Mouse (Mus musculus): ENCODE results near the gene Ccdc189. TPM values are rescaled to one million over a fixed set of nuclear protein-coding genes. Genes with fewer than 3 reads are reported as not detected.

Gene Ccdc189
- polyA plus RNA-seq, 1 experiment = 7.1 TPM

DNA sequence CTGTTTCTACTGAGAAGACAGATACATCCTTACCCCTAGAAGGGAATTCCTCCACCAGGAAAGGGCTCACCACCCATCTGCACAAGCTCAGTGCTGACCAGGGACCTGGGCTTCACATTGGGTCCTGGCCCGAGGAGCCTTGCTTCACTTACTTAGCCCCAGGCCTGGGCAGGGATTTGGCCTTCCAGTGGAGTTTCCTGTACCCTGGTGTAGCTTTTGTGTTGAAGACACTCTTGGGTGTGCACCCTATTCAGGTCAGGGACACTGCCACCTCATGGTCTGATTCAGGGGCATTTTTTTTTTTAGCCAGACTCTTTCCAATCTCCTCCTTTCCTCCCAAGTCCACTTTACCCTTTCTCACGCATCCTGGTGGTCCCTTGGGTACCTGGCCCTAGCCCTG is 14.5 kb upstream of the Ccdc189 start:
- peaks cover 2% of the 10 kb centered on the region; the same call in 1 of the 2 replicates for H3K4me1 ChIP-seq (ENCODE audit: control insufficient read depth)
- H3K36me3 ChIP-seq (ENCODE audit: control insufficient read depth) = peaks cover 73% of the 10 kb centered on the region
- no peak overlapping the region for H3K4me3 ChIP-seq (replicated peaks)
- no peak for TF ChIP-seq TAL1 (IDR thresholded peaks at IDR 0.05; ENCODE audit: low read length)
- TF ChIP-seq GATA1 (IDR thresholded peaks at IDR 0.05; ENCODE audit: low read length) = no peak
- no peaks in the 10 kb centered on the region for H3K27me3 ChIP-seq (ENCODE audit: control insufficient read depth)
- H3K9me3 ChIP-seq (ENCODE audit: control insufficient read depth, low read length) = no peaks in the 10 kb centered on the region

DNA sequence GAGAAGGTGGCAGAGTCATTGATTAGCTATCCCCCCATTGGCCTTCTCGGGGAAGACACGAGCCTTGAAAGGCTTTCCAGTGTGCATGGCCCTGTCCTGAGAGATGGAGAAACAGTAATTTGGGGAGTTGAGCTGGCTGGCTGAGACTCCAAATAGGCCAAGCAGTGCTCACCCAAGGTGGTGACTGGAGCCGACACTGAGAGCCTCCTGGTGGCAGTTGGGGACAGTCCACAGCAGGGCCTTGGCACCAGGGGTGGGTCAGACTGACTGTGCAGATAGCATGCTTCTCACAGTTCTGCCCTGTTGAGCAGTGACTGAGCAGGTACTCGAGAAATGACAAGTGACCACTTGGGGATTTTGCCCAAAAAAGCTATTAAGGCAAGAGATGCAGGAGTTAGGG is 13.3 kb upstream of the Ccdc189 start:
- no peaks in the 10 kb centered on the region for H3K27me3 ChIP-seq (ENCODE audit: control insufficient read depth)
- no peak overlapping the region for H3K4me3 ChIP-seq (replicated peaks)
- no peak for TF ChIP-seq TAL1 (IDR thresholded peaks at IDR 0.05; ENCODE audit: low read length)
- no peak for TF ChIP-seq GATA1 (IDR thresholded peaks at IDR 0.05; ENCODE audit: low read length)
- H3K36me3 ChIP-seq (ENCODE audit: control insufficient read depth) = peaks cover 83% of the 10 kb centered on the region
- no peaks in the 10 kb centered on the region for H3K9me3 ChIP-seq (ENCODE audit: control insufficient read depth, low read length)
- H3K4me1 ChIP-seq (ENCODE audit: control insufficient read depth) = no peaks in the 10 kb centered on the region

DNA sequence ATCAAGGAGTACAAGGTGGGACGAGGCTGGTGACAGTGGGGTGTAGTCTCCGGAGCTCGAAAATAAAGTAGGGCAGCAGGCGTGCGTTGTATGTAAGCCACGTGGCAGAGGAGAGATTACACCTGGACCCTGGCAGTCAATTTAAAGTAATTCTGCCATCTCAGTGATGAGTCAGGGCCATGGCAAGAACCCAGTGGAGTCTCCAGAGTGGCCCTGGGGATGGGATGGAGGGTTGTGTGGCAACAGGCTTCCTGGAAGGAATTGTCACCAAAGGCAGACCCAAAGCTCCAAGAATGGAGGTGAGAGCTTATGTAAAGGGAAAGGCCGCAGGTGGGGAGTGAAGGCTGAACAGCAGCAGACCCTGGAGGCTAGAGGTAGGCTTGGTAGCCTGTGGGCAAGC is 12.2 kb upstream of the Ccdc189 start:
- no peak for TF ChIP-seq GATA1 (IDR thresholded peaks at IDR 0.05; ENCODE audit: low read length)
- TF ChIP-seq TAL1 (IDR thresholded peaks at IDR 0.05; ENCODE audit: low read length) = no peak
- Histone ChIP-seq H3K4me3 (replicated peaks) (no peak overlapping the region), H3K36me3 (ENCODE audit: control insufficient read depth) (peaks cover 94% of the 10 kb centered on the region), H3K4me1 (ENCODE audit: control insufficient read depth) (no peaks in the 10 kb centered on the region), H3K9me3 (ENCODE audit: control insufficient read depth, low read length) (peaks cover 2% of the 10 kb centered on the region; the same call in 1 of the 2 replicates), H3K27me3 (ENCODE audit: control insufficient read depth) (no peaks in the 10 kb centered on the region)

DNA sequence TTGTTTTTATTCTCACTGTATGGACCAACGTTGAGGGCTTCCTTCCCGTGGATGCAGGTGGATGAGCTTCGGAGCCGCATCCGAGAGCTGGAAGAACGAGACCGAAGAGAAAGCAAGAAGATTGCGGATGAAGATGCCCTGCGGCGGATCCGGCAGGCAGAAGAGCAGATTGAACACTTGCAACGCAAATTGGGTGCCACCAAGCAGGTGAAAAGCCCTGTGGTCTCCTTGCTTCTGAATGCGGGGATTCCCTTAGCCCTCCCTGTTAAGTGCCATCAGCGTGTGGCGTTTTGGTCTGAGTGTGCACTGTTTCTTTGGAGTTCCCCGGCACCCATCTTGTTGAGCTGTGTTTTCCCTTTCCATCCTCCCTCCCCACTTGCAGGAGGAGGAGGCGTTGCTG is 8.4 kb upstream of the Ccdc189 start:
- no peak overlapping the region for H3K4me3 ChIP-seq (replicated peaks)
- H3K27me3 ChIP-seq (ENCODE audit: control insufficient read depth) = no peaks in the 10 kb centered on the region
- peaks cover 2% of the 10 kb centered on the region; the same call in 1 of the 2 replicates for H3K9me3 ChIP-seq (ENCODE audit: control insufficient read depth, low read length)
- TF ChIP-seq TAL1 (IDR thresholded peaks at IDR 0.05; ENCODE audit: low read length) = no peak
- TF ChIP-seq GATA1 (IDR thresholded peaks at IDR 0.05; ENCODE audit: low read length) = no peak
- peaks cover 100% of the 10 kb centered on the region for H3K36me3 ChIP-seq (ENCODE audit: control insufficient read depth)
- H3K4me1 ChIP-seq (ENCODE audit: control insufficient read depth) = no peaks in the 10 kb centered on the region

DNA sequence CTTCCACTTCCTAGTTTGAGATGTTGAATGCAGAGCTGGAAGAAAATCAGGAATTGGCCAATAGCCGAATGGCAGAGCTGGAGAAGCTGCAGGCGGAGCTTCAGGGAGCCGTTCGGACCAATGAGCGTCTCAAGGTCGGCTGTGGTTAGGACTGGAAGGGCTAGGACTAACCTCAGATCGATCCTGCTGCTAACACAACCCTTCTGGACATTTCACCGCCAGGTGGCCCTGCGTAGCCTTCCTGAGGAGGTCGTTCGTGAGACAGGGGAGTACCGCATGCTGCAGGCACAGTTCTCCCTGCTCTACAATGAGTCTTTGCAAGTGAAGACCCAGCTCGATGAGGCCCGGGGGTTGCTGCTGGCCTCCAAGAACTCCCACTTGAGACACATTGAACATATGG is 4.2 kb upstream of the Ccdc189 start:
- Histone ChIP-seq H3K9me3 (ENCODE audit: control insufficient read depth, low read length) (peaks cover 2% of the 10 kb centered on the region; the same call in 1 of the 2 replicates), H3K4me3 (replicated peaks) (no peak overlapping the region), H3K27me3 (ENCODE audit: control insufficient read depth) (no peaks in the 10 kb centered on the region), H3K4me1 (ENCODE audit: control insufficient read depth) (peaks cover 25% of the 10 kb centered on the region), H3K36me3 (ENCODE audit: control insufficient read depth) (peaks cover 83% of the 10 kb centered on the region)
- TF ChIP-seq GATA1 (IDR thresholded peaks at IDR 0.05; ENCODE audit: low read length) (no peak), TAL1 (IDR thresholded peaks at IDR 0.05; ENCODE audit: low read length) (no peak)

DNA sequence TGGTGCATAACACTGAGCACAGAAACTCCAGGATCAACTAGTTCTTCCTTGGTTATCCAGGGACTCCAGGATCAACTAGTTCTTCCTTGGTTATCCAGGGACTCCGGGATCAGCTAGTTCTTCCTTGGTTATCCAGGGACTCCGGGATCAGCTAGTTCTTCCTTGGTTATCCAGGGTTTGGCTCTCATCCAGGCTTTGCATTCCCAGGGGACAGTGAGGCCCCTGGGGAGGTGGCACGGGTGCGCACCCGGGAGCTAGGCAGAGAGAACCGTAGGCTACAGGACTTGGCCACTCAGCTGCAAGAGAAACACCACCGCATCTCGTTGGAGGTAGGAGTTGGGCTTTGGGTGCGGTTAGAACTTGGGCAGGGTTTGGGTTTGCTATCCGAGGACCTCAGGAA is 2.7 kb upstream of the Ccdc189 start:
- no peaks in the 10 kb centered on the region for H3K9me3 ChIP-seq (ENCODE audit: control insufficient read depth, low read length)
- H3K36me3 ChIP-seq (ENCODE audit: control insufficient read depth) = peaks cover 69% of the 10 kb centered on the region

DNA sequence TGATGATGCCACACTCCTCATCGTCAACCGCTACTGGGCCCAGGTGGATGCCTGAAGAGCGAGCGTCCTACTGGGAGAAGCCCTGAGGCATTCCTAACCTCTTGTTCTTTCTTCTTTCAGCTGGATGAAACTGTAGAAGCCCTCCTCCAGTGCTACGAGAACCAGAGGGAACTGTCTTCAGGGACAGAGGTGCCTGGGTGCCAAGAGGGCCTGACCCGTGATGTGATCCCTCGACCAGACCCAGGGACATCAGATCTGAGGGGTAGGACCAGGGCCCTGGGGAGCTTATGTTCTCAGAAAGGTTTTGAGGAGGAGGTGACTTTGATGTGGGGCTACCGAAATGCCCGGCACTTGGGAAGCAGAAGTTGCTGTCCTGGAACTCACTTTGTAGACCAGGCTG is 1.2 kb upstream of the Ccdc189 start:
- Histone ChIP-seq H3K27me3 (ENCODE audit: control insufficient read depth) (no peaks in the 10 kb centered on the region), H3K9me3 (ENCODE audit: control insufficient read depth, low read length) (no peaks in the 10 kb centered on the region), H3K36me3 (ENCODE audit: control insufficient read depth) (peaks cover 66% of the 10 kb centered on the region), H3K4me3 (replicated peaks) (peak overlapping the region; percentile 68), H3K4me1 (ENCODE audit: control insufficient read depth) (peaks cover 54% of the 10 kb centered on the region)
- TF ChIP-seq TAL1 (IDR thresholded peaks at IDR 0.05; ENCODE audit: low read length) (no peak), GATA1 (IDR thresholded peaks at IDR 0.05; ENCODE audit: low read length) (no peak)

More for the DNA sequence above, 2.7 kb upstream of the Ccdc189 start:
- H3K27me3 ChIP-seq (ENCODE audit: control insufficient read depth) = no peaks in the 10 kb centered on the region
- TF ChIP-seq TAL1 (IDR thresholded peaks at IDR 0.05; ENCODE audit: low read length) (no peak), GATA1 (IDR thresholded peaks at IDR 0.05; ENCODE audit: low read length) (no peak)
- H3K4me3 ChIP-seq (replicated peaks) = no peak overlapping the region
- peaks cover 39% of the 10 kb centered on the region for H3K4me1 ChIP-seq (ENCODE audit: control insufficient read depth)

DNA sequence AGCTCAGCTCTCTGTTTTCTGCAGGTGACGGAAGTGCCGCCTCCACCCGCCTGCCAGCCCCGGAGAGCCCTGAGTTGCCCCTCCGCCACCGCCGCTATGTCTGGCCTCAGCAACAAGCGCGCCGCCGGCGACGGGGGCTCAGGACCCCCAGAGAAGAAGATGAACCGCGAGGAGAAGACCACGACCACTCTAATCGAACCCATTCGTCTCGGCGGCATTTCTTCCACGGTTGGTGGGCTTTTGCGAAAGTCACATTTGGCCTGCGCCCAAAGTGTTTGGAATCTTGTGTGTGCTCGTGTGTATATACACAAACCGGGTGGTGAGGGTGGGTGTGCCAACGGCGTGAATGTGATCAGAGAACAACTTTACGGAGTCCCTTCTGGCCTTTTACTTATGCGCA is 506 bp upstream of the Ccdc189 start:
- H3K36me3 ChIP-seq (ENCODE audit: control insufficient read depth) = peaks cover 66% of the 10 kb centered on the region
- H3K4me1 ChIP-seq (ENCODE audit: control insufficient read depth) = peaks cover 59% of the 10 kb centered on the region
- H3K9me3 ChIP-seq (ENCODE audit: control insufficient read depth, low read length) = no peaks in the 10 kb centered on the region
- no peaks in the 10 kb centered on the region for H3K27me3 ChIP-seq (ENCODE audit: control insufficient read depth)
- TF ChIP-seq TAL1 (IDR thresholded peaks at IDR 0.05; ENCODE audit: low read length) (no peak), GATA1 (IDR thresholded peaks at IDR 0.05; ENCODE audit: low read length) (no peak)
- peak overlapping the region; percentile 68 for H3K4me3 ChIP-seq (replicated peaks)

DNA sequence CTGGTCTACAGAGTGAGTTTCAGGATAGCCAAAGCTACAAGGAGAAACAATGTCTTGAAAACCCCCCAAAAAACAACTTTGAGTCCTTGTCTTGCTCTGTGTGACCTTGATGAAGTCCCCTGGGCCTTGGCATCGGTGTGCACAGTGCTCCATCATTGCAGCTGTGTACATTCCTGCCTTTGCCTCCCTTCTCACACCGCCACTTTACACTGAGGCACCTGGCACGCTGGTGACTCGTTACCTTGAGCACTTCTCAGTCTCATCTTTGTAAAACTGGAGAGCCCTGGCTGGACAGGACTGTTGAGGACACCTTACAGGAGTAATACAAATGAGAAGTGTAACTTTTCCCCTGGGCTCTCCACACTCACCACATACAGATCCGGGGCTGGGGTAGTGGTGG is 1.2 kb downstream of the Ccdc189 start:
- peak overlapping the region; percentile 68 for H3K4me3 ChIP-seq (replicated peaks)
- peaks cover 66% of the 10 kb centered on the region for H3K36me3 ChIP-seq (ENCODE audit: control insufficient read depth)
- peaks cover 59% of the 10 kb centered on the region for H3K4me1 ChIP-seq (ENCODE audit: control insufficient read depth)
- H3K27me3 ChIP-seq (ENCODE audit: control insufficient read depth) = no peaks in the 10 kb centered on the region
- no peak for TF ChIP-seq GATA1 (IDR thresholded peaks at IDR 0.05; ENCODE audit: low read length)
- no peak for TF ChIP-seq TAL1 (IDR thresholded peaks at IDR 0.05; ENCODE audit: low read length)
- no peaks in the 10 kb centered on the region for H3K9me3 ChIP-seq (ENCODE audit: control insufficient read depth, low read length)

DNA sequence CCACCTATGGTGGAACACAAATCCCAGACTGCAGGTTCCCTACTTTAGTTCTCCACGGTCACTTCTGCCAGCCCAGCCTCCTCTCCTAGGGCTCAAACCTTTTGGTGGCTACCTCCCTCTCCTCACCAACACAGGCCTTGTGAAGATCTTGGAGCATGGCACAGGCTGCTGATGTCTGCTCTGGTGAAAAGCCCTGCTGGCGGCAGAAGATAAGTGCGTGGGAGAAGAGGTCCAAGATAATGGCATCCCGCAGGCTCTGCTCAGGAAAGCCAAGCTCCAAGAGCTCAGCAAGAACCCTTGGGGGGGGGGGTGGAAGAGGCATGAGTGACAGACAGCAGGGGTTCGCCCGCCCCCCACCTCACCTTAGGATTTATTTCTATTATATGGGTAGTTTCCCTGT is 2.2 kb downstream of the Ccdc189 start:
- TF ChIP-seq GATA1 (IDR thresholded peaks at IDR 0.05; ENCODE audit: low read length) = peak; percentile 52
- TF ChIP-seq TAL1 (IDR thresholded peaks at IDR 0.05; ENCODE audit: low read length) = peak; percentile 63; the same call in 2 of the 3 replicates
- Histone ChIP-seq H3K36me3 (ENCODE audit: control insufficient read depth) (peaks cover 66% of the 10 kb centered on the region), H3K4me1 (ENCODE audit: control insufficient read depth) (peaks cover 59% of the 10 kb centered on the region), H3K27me3 (ENCODE audit: control insufficient read depth) (no peaks in the 10 kb centered on the region), H3K4me3 (replicated peaks) (peak overlapping the region; percentile 26), H3K9me3 (ENCODE audit: control insufficient read depth, low read length) (no peaks in the 10 kb centered on the region)
